22 mouse cellular contexts compared by ENCODE assay signal in the genomic region with DNA sequence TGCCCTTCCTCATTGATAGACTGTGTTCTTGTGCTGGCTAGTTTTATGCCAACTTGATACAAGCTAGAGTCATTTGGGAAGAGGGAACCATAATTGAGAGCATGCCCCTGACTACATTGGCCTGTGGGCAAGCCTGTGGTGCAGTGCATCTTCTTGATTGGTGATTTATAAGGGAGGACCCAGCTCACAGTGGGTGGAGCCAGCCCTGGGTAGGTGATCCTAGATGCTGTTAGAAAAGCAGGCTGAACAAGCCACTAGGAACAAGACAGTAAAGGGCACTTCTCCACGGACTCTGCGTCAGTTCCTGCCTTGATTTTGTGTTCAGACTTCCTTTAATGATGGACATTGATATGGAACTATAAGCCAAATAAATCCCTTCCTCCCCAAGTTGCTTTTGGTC.
"Had no signal": no experiment of that assay in that cellular context is flagged by ENCODE, and none has a peak within 500 bp of the region (broad histone marks: within the 10 kb centered on the region; RNA-seq: fewer than 3 reads in every experiment).

No protein-coding gene starts in this region.

- ATAC-seq: forebrain, postnatal 0 days; hindbrain, postnatal 0 days; intestine, embryonic 15.5 days; intestine, postnatal 0 days; liver, embryonic 12.5 days had no signal

- H3K27ac ChIP-seq: heart, adult 2 months; hindbrain, embryonic 13.5 days; hindbrain, embryonic 15.5 days; hindbrain, postnatal 0 days; intestine, embryonic 15.5 days; layer of hippocampus, adult 2 months; left cerebral cortex, adult 2 months; limb, embryonic 12.5 days; liver, embryonic 12.5 days had no signal

- H3K36me3 ChIP-seq: heart, embryonic 12.5 days; hindbrain, embryonic 13.5 days; hindbrain, embryonic 15.5 days; intestine, embryonic 15.5 days; limb, embryonic 10.5 days; limb, embryonic 12.5 days; liver, embryonic 12.5 days had no signal

- H3K4me2 ChIP-seq: heart, embryonic 12.5 days; hindbrain, embryonic 13.5 days; hindbrain, embryonic 15.5 days; intestine, embryonic 15.5 days; limb, embryonic 12.5 days; liver, embryonic 12.5 days had no signal

- H3K4me3 ChIP-seq: heart, adult 2 months; heart, embryonic 12.5 days; hindbrain, embryonic 13.5 days; hindbrain, embryonic 15.5 days; intestine, embryonic 15.5 days; layer of hippocampus, adult 2 months; left cerebral cortex, adult 2 months; limb, embryonic 10.5 days; limb, embryonic 12.5 days; liver, embryonic 12.5 days had no signal

- H3K9me3 ChIP-seq: heart, embryonic 12.5 days; hindbrain, embryonic 13.5 days; hindbrain, embryonic 15.5 days; intestine, embryonic 15.5 days; limb, embryonic 10.5 days; limb, embryonic 12.5 days; liver, embryonic 12.5 days had no signal

- DNase-seq: forebrain, postnatal 0 days; gastrocnemius, postnatal 14 days; gastrocnemius, postnatal 36 days; heart, adult 2 months; heart, postnatal 10 days; kidney, adult 18-20 months; kidney, adult 8-10 months; kidney, postnatal 10 days; kidney, postnatal 25 days; kidney, postnatal 4 days; liver had no signal

- H3K9ac ChIP-seq: forebrain, postnatal 0 days; heart, embryonic 12.5 days; hindbrain, embryonic 13.5 days; hindbrain, embryonic 15.5 days; intestine, embryonic 15.5 days; limb, embryonic 12.5 days; liver, embryonic 12.5 days had no signal

- H3K27me3 ChIP-seq: heart, embryonic 12.5 days; hindbrain, embryonic 13.5 days; hindbrain, embryonic 15.5 days; intestine, embryonic 15.5 days; limb, embryonic 12.5 days; liver, embryonic 12.5 days had no signal
